Mouse (Mus musculus) bone marrow macrophage, adult 2 months (primary cell): ENCODE measurements around the gene Olfr374. TPM values are rescaled to one million over a fixed set of nuclear protein-coding genes. Genes with fewer than 3 reads are reported as not detected.

ENCODE experiments used
- H3K27ac ChIP-seq: 2 replicates; pipeline ENCODE4 v1.5.1; 2012; ENCODE audit warnings: low read depth, low read length; ENCODE audit not compliant: insufficient read depth
- H3K4me1 ChIP-seq: 2 replicates; pipeline ENCODE4 v1.6.1; 2012; ENCODE audit warnings: low read length; ENCODE audit not compliant: control insufficient read depth, insufficient read depth
- H3K4me3 ChIP-seq: 2 replicates; pipeline ENCODE4 v1.5.1; 2012; ENCODE audit warnings: mild to moderate bottlenecking, low read length, moderate library complexity; ENCODE audit not compliant: insufficient read depth
- CTCF ChIP-seq: IDR thresholded peaks from 2 replicates; pipeline ENCODE4 v1.5.1; 2012; ENCODE audit warnings: low read depth, mild to moderate bottlenecking, low read length, moderate library complexity
- POLR2A ChIP-seq: IDR thresholded peaks from 2 replicates; pipeline ENCODE4 v1.6.1; 2012; ENCODE audit warnings: mild to moderate bottlenecking, low read depth, low read length, borderline replicate concordance
- polyA plus RNA-seq: library from polyadenylated mRNA; stranded (reverse); fragments of >200 nt; gene quantifications from 2 replicates; pipeline ENCODE4 v1.2.4, GENCODE M21; 2012; ENCODE audit not compliant: missing spikeins, insufficient read depth, insufficient read length

Gene Olfr374
- polyA plus RNA-seq, 1 experiment: 0.32 TPM

DNA sequence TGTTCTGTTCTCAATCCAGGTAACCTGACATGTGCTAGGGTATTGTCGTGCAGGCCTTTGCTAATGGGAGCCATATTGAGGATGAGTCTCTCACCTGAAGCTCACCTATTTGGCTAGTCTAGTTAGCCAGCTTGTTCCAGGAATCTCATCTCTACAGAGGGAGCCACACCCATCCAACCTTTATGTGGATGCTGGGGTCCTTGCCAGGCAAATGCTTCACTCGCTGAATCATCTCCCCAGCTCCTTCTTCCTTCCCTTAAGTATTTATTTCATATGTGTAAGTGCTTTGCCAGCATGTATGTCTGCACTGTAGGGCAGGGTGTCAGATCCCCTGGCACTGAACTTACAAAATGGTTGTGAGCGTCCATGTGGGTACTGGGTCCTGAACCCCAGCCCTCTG lies 39.7 kb downstream of the Olfr374 start:
- Histone ChIP-seq H3K4me1 (peaks cover 47% of the 10 kb centered on the region), H3K4me3 (no peak overlapping the region), H3K27ac (no peak overlapping the region)
- no peak for TF ChIP-seq POLR2A
- TF ChIP-seq CTCF: no peak

GRCm38 (mm10) chr8:72147266-72147665 lies 40.4 kb downstream of the Olfr374 start:
- Histone ChIP-seq H3K27ac (no peak overlapping the region), H3K4me1 (peaks cover 51% of the 10 kb centered on the region), H3K4me3 (no peak overlapping the region)
- no peak for TF ChIP-seq CTCF

- H3K4me3 ChIP-seq: no peak overlapping the region
- TF ChIP-seq POLR2A: no peak
- no peak for TF ChIP-seq CTCF
- H3K4me1 ChIP-seq: peaks cover 56% of the 10 kb centered on the region
- H3K27ac ChIP-seq: no peak overlapping the region
These were observed 42.2 kb downstream of the Olfr374 start for GRCm38 (mm10) chr8:72149056-72149455.

DNA sequence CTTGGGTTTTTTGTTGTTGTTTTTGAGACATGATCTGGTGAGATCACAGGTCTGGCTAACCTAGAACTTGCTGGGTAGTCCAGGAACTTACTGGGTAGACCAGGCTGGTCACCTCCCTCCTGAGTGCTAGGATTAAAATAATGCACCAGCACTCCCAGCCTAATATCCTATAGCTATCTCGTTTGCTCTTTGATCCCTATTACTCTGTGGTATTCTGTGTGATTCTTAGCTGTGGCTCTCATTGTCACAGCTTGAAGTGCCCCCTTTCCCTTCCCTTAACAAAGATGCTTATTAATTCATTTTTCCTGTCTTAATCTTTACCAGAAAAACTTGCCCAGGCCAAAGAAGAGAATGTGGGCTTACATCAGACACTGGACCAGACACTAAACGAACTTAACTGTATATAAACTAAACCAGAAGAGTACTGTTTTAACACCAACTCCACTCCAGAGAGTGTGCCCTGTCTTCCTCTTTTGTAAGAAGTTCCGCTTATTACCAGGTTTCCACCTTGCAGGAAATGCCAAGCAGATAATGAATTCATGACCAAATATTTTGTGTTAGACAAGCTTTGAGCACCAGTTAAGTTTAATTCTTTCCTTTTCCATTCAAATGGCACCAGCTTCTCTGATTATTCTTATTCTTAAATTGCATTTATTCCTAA lies 44.7 kb downstream of the Olfr374 start:
- H3K4me1 ChIP-seq: peaks cover 43% of the 10 kb centered on the region
- no peak for TF ChIP-seq POLR2A
- no peak for TF ChIP-seq CTCF
- H3K27ac ChIP-seq: peak overlapping the region; percentile 48
- H3K4me3 ChIP-seq: no peak overlapping the region

DNA sequence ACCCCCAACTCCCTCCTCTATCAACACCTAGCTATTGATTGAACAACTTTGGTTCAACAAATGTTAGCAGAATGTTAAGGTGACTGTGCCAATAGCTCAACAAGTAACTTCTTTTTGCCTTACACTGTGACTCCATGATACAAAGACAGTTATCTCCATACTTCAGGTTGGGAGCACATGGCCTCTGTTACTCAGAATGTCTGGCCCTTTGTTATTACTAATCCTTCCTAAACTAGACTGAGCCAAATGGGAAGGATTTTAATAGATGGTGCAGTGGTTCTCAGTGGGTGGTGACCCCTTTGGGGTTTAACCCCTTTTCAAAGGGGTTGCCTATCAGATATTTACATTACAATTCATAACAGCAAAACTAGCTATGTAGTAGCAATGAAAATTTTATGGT lies 46.5 kb downstream of the Olfr374 start:
- TF ChIP-seq CTCF (no peak), POLR2A (no peak)
- H3K4me1 ChIP-seq: peaks cover 38% of the 10 kb centered on the region
- no peak overlapping the region for H3K4me3 ChIP-seq
- H3K27ac ChIP-seq: no peak overlapping the region

DNA sequence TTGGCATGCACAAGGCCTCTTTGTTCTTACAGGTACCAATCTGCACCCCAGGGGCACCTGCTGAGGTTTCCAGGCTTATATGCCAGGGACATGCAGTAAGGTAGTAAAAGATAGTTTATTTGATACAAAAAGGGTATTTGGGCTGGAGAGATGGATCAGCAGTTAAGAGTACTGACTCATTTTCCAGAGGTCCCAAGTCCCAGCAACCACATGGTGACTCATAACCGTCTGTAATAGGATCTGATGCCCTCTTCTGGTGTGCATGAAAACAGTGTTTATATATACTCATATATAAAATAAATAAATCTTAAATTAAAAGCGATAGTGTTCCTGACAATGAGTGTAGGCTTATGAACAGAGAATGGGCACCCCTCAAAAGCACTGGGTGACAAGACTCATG lies 51.3 kb downstream of the Olfr374 start:
- Histone ChIP-seq H3K4me1 (peaks cover 37% of the 10 kb centered on the region), H3K4me3 (no peak overlapping the region), H3K27ac (no peak overlapping the region)
- TF ChIP-seq POLR2A: no peak
- no peak for TF ChIP-seq CTCF

DNA sequence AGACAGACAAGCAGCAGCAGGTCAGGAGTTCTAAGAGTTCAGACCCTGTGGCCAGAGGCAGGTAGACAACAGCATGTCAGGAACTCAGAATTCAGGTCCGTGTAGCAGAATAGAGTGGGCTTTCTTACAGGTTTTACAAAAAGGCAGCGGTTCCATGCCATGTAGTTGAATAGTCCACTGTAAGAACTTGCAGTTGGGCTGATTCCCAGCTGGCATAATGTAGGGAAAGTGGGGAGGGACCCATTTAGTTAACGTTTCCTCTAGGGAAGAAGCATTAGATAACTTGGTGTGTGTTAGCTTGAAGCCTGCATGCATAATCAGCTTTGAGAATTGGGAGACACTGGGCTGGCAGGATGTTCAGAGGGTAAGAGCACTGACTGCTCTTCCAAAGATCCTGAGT lies 51.9 kb downstream of the Olfr374 start:
- TF ChIP-seq POLR2A (no peak), CTCF (no peak)
- Histone ChIP-seq H3K4me3 (no peak overlapping the region), H3K27ac (no peak overlapping the region), H3K4me1 (peaks cover 35% of the 10 kb centered on the region)

DNA sequence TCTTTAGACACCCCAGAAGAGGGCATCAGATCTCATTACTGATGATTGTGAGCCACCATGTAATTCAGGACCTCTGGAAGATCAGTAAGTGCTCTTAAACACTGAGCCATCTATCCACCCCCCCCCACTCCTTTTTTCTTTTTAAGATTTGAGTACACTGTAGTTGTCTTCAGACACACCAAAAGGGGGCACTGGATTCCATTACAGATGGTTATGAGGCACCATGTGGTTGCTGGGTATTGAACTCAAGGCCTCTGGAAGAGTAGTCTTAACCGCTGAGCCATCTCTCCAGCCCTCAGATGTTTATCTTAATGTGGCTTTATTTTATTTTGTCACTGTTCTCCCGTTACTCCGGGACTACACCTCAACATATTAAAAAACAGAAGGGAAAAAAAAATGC lies 53.2 kb downstream of the Olfr374 start:
- Histone ChIP-seq H3K4me3 (peak overlapping the region; percentile 76), H3K27ac (no peak overlapping the region), H3K4me1 (peaks cover 25% of the 10 kb centered on the region)
- TF ChIP-seq CTCF (no peak), POLR2A (no peak)

DNA sequence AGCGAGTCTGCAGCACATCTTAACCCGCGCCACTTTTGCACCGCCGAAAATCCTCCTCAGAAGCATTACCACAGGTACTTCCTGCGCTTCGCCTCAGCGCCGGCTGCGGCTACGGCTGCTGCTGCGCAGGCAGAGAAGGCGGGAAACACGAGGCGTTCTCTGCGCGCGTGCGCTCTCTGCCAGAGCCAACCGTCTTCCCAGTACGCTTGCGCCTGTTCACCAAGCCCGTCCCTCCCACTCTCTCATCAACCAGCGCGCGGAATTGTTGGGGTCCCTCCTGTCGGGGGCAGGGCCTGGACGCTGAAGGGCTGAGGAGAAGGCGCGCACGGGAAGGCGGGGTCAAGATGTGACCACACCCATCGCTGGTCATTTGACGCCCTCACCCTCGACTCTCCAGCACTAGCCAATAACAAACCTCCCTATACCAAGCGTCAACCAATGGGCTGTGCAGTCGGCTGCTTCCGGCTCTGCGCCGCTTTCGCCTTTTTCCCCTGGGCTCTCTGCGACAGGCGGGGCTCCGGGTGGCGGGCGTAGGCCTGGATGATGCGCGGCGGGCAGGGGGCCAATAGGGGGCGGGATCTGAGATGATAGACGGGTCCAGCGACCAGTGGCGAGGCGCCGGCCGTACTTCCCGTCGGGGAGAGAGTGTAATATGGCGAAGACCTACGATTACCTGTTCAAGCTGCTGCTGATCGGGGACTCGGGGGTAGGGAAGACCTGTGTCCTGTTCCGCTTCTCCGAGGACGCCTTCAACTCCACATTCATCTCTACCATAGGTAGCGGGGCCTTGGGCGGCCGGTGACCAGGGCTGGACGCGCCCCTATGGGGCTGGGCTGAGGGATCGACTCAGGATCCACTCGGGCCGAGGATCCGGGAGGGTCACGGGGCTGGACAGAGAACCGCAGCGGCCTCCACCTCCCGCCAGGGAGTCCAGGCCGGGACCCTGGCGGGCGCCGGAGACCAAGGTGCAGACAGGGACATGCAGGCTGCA lies 54.2 kb downstream of the Olfr374 start, which contains the start of gene Rab8a:
Rab8a (plus strand) TSS at position 494 of the 991 bp plus-strand sequence.
- TF ChIP-seq POLR2A (no peak), CTCF (no peak)
- peaks cover 25% of the 10 kb centered on the region for H3K4me1 ChIP-seq
- peak within 1 kb of the TSS; percentile 82 for H3K4me3 ChIP-seq
- H3K27ac ChIP-seq: peak within 1 kb of the TSS; percentile 79

- H3K27ac ChIP-seq: no peak overlapping the region
- H3K4me3 ChIP-seq: peak overlapping the region; percentile 82; the same call in 1 of the 2 replicates
- TF ChIP-seq POLR2A (no peak), CTCF (no peak)
- peaks cover 28% of the 10 kb centered on the region for H3K4me1 ChIP-seq
These were observed 56.0 kb downstream of the Olfr374 start for GRCm38 (mm10) chr8:72162821-72163220.

Other genes with a start within 250 kb of the Olfr374 start
- 8.6 and 9.1 TPM in 2 replicates for gene Zfp709, start 225.0 kb upstream of the Olfr374 start, polyA plus RNA-seq
- 1.1 and 1.2 TPM in 2 replicates for gene Zfp882, start 198.4 kb upstream of the Olfr374 start, polyA plus RNA-seq
- gene Zfp617, start 198.4 kb upstream of the Olfr374 start, polyA plus RNA-seq: 14.4 and 17.5 TPM in 2 replicates
- gene Zfp961, start 156.0 kb upstream of the Olfr374 start, polyA plus RNA-seq: 12.0 and 13.8 TPM in 2 replicates
- 16.6 and 18.1 TPM in 2 replicates for gene Cyp4f18, start 97.4 kb upstream of the Olfr374 start, polyA plus RNA-seq
- gene Olfr372, start 65.8 kb upstream of the Olfr374 start, polyA plus RNA-seq: not detected in 2 replicates
- gene Olfr373, start 23.9 kb upstream of the Olfr374 start, polyA plus RNA-seq: 0.33 TPM in 1 of 2 replicates, not detected in the other
- 235 and 239 TPM in 2 replicates for gene Tpm4, start 27.9 kb downstream of the Olfr374 start, polyA plus RNA-seq
- gene Rab8a, start 54.2 kb downstream of the Olfr374 start, polyA plus RNA-seq: 113 and 128 TPM in 2 replicates
- 0.29 TPM in 1 of 2 replicates, not detected in the other for gene Hsh2d, start 82.6 kb downstream of the Olfr374 start, polyA plus RNA-seq
- gene Cib3, start 105.8 kb downstream of the Olfr374 start, polyA plus RNA-seq: 0.54 TPM in 1 of 2 replicates, not detected in the other
- not detected in 2 replicates for gene Gm11034, start 106.6 kb downstream of the Olfr374 start, polyA plus RNA-seq
- 56.6 and 58.3 TPM in 2 replicates for gene Fam32a, start 112.7 kb downstream of the Olfr374 start, polyA plus RNA-seq
- gene Ap1m1, start 133.0 kb downstream of the Olfr374 start, polyA plus RNA-seq: 51.4 and 60.2 TPM in 2 replicates
- 6.7 TPM in 1 of 2 replicates, not detected in the other for gene Gm10282, start 198.2 kb downstream of the Olfr374 start, polyA plus RNA-seq
- gene Klf2, start 212.0 kb downstream of the Olfr374 start, polyA plus RNA-seq: 34.3 and 37.1 TPM in 2 replicates